Mouse (Mus musculus) spleen, adult 2 months (tissue): ENCODE data around the gene Mtcl1.

Source experiments
- CTCF ChIP-seq: fragments of 200-500 bp; IDR thresholded peaks from 2 replicates; pipeline ENCODE4 v1.5.1; 2011; ENCODE audit warnings: mild to moderate bottlenecking, inconsistent platforms; ENCODE audit not compliant: insufficient read depth, insufficient read length, insufficient replicate concordance; ENCODE audit errors: extremely low read depth
- POLR2A ChIP-seq: fragments of 200-500 bp; IDR thresholded peaks from 2 replicates; pipeline ENCODE4 v1.6.1; 2011; ENCODE audit warnings: low read depth, low read length, inconsistent platforms

DNA sequence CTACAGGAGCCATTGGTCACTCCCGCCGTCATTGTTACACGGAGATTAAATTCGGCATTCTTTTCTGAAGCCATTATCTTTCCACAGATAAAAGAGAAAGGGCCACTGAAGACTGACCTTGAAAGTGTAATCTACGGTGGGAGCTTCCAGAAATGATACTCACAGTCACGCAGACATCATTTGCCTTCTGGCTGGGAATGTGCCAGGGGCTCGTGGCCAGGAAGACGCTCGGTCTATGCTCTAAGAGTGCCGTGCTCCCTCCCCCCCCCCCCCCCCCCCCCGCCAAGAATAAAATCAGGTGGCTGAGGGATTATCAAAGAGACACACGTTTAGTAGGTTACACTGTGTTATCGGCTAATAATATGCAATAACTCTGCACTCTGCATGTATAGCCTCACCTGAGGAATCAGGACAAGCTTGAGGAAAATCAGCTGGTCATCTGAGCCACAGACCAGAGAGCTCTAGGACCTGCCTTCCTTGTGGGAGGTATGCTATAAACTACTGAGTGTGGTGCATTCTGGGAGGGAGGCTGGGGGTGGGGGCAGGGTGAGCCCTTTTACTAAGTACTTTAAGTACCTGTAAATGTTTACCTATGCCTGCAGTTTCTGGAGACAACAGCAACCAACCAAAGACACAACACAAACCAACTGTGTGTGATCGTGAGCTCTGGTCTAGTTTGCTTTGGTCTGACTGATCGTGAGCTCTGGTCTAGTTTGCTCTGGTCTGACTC is 87.1 kb downstream of the Mtcl1 start:
- TF ChIP-seq CTCF, result no peak
- no peak for TF ChIP-seq POLR2A
